Mouse (Mus musculus): Measurements from ENCODE around the gene Rrp9. TPM values are rescaled to one million over a fixed set of nuclear protein-coding genes. Genes with fewer than 3 reads are reported as not detected.

Gene Rrp9
- total and polyA plus RNA-seq, 2 experiments from 2014 or later, result 21.0 to 54.6 TPM

GRCm38 (mm10) chr9:106478101-106478500 lies 2.3 kb downstream of the Rrp9 start:
- Histone ChIP-seq H3K27ac (ENCODE audit: low read depth) (no peak overlapping the region), H3K9ac (replicated peaks; ENCODE audit: low read depth, low read length) (no peak overlapping the region), H3K27me3 (ENCODE audit: control insufficient read depth, insufficient read depth, low read length) (no peaks in the 10 kb centered on the region), H3K9me3 (replicated peaks; ENCODE audit: control insufficient read depth, low read length) (no peaks in the 10 kb centered on the region), H3K4me1 (ENCODE audit: control insufficient read depth, insufficient read depth) (peaks cover 32% of the 10 kb centered on the region), H3K4me3 (ENCODE audit: low read depth, low read length) (peak overlapping the region; percentile 53), H3K36me3 (replicated peaks; ENCODE audit: control insufficient read depth, insufficient read depth, low read length) (peaks cover 21% of the 10 kb centered on the region), H3K4me2 (ENCODE audit: low read depth, low read length) (peak overlapping the region; percentile 80)
- DNase-seq (ENCODE audit: low spot score) (no peak), ATAC-seq (ENCODE audit: insufficient read depth, low read depth) (no peak)
- TF ChIP-seq EP300 (IDR thresholded peaks at IDR 0.05; ENCODE audit: low read depth) (no peak), CTCF (IDR thresholded peaks at IDR 0.05; ENCODE audit: low read depth) (no peak)
- WGBS, result 74% methylated on average over 9 of the region's 9 CpGs

DNA sequence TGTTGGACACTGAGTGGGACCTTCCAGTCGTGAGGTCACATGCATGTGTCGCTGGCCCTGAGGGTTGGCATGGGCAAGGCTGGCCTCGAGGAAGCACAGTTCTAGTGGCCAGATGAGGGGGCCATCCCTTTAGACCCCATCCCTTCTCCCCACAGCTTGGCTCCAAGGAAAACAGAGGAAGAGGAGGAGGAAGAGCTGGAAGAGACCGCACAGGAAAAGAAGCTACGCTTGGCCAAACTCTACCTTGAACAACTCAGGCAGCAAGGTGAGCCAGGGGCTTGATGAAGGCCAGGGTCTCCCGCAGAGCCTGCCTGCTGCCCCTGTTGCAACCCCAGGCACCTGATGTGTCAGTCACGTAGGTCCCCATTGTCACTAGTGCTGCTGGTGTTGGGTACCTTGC lies 4.8 kb downstream of the Rrp9 start:
- ATAC-seq (ENCODE audit: insufficient read depth, low read depth) (no peak), DNase-seq (ENCODE audit: low spot score) (no peak)
- Histone ChIP-seq H3K27ac (ENCODE audit: low read depth) (no peak overlapping the region), H3K27me3 (ENCODE audit: control insufficient read depth, insufficient read depth, low read length) (no peaks in the 10 kb centered on the region), H3K4me3 (ENCODE audit: low read depth, low read length) (no peak overlapping the region), H3K4me2 (ENCODE audit: low read depth, low read length) (no peak overlapping the region), H3K36me3 (replicated peaks; ENCODE audit: control insufficient read depth, insufficient read depth, low read length) (peaks cover 43% of the 10 kb centered on the region), H3K9ac (replicated peaks; ENCODE audit: low read depth, low read length) (no peak overlapping the region), H3K9me3 (replicated peaks; ENCODE audit: control insufficient read depth, low read length) (no peaks in the 10 kb centered on the region), H3K4me1 (ENCODE audit: control insufficient read depth, insufficient read depth) (peaks cover 21% of the 10 kb centered on the region)
- 85% methylated on average over 7 of the region's 7 CpGs for WGBS
- TF ChIP-seq CTCF (IDR thresholded peaks at IDR 0.05; ENCODE audit: low read depth) (no peak), EP300 (IDR thresholded peaks at IDR 0.05; ENCODE audit: low read depth) (no peak)

DNA sequence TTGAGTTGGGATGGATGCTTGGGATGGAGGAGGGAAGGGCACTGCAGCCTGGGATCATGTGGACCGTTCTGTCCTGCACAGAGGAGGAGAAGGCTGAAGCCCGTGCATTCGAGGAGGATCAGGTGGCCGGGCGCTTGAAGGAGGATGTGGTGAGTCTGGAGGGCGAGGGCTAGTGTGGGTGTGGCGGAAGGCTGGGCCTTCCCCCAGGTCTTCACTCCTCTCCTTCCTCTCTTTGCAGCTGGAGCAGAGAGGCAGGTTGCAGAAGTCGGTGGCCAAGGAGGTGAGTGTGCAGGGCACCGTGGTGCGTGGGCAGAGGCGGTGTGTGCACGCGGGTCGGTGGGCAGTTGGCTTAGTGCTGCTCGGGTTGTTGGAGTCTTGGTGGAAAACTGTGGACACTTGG lies 5.3 kb downstream of the Rrp9 start:
- Histone ChIP-seq H3K36me3 (replicated peaks; ENCODE audit: control insufficient read depth, insufficient read depth, low read length) (peaks cover 49% of the 10 kb centered on the region), H3K9me3 (replicated peaks; ENCODE audit: control insufficient read depth, low read length) (no peaks in the 10 kb centered on the region), H3K9ac (replicated peaks; ENCODE audit: low read depth, low read length) (no peak overlapping the region), H3K27ac (ENCODE audit: low read depth) (no peak overlapping the region), H3K4me1 (ENCODE audit: control insufficient read depth, insufficient read depth) (peaks cover 17% of the 10 kb centered on the region), H3K4me2 (ENCODE audit: low read depth, low read length) (no peak overlapping the region), H3K27me3 (ENCODE audit: control insufficient read depth, insufficient read depth, low read length) (no peaks in the 10 kb centered on the region), H3K4me3 (ENCODE audit: low read depth, low read length) (no peak overlapping the region)
- TF ChIP-seq CTCF (IDR thresholded peaks at IDR 0.05; ENCODE audit: low read depth) (no peak), EP300 (IDR thresholded peaks at IDR 0.05; ENCODE audit: low read depth) (no peak)
- ATAC-seq (ENCODE audit: insufficient read depth, low read depth) (no peak), DNase-seq (ENCODE audit: low spot score) (no peak)
- 93% methylated on average over 15 of the region's 15 CpGs for WGBS

GRCm38 (mm10) chr9:106481676-106482075 lies 5.9 kb downstream of the Rrp9 start:
- TF ChIP-seq CTCF (IDR thresholded peaks at IDR 0.05; ENCODE audit: low read depth) (no peak), EP300 (IDR thresholded peaks at IDR 0.05; ENCODE audit: low read depth) (no peak)
- Histone ChIP-seq H3K36me3 (replicated peaks; ENCODE audit: control insufficient read depth, insufficient read depth, low read length) (peaks cover 49% of the 10 kb centered on the region), H3K27me3 (ENCODE audit: control insufficient read depth, insufficient read depth, low read length) (no peaks in the 10 kb centered on the region), H3K4me3 (ENCODE audit: low read depth, low read length) (no peak overlapping the region), H3K9me3 (replicated peaks; ENCODE audit: control insufficient read depth, low read length) (no peaks in the 10 kb centered on the region), H3K27ac (ENCODE audit: low read depth) (no peak overlapping the region), H3K4me1 (ENCODE audit: control insufficient read depth, insufficient read depth) (peaks cover 12% of the 10 kb centered on the region; the same call in 1 of the 2 replicates), H3K9ac (replicated peaks; ENCODE audit: low read depth, low read length) (no peak overlapping the region), H3K4me2 (ENCODE audit: low read depth, low read length) (no peak overlapping the region)
- WGBS, result 89% methylated on average over 13 of the region's 13 CpGs
- DNase-seq (ENCODE audit: low spot score), result no peak
- no peak for ATAC-seq (ENCODE audit: insufficient read depth, low read depth)

- Histone ChIP-seq H3K27me3 (ENCODE audit: control insufficient read depth, insufficient read depth, low read length) (no peaks in the 10 kb centered on the region), H3K4me2 (ENCODE audit: low read depth, low read length) (no peak overlapping the region), H3K36me3 (replicated peaks; ENCODE audit: control insufficient read depth, insufficient read depth, low read length) (peaks cover 49% of the 10 kb centered on the region), H3K9ac (replicated peaks; ENCODE audit: low read depth, low read length) (no peak overlapping the region), H3K9me3 (replicated peaks; ENCODE audit: control insufficient read depth, low read length) (no peaks in the 10 kb centered on the region), H3K27ac (ENCODE audit: low read depth) (no peak overlapping the region), H3K4me3 (ENCODE audit: low read depth, low read length) (no peak overlapping the region), H3K4me1 (ENCODE audit: control insufficient read depth, insufficient read depth) (peaks cover 7% of the 10 kb centered on the region; the same call in 1 of the 2 replicates)
- ATAC-seq (ENCODE audit: insufficient read depth, low read depth) (no peak), DNase-seq (ENCODE audit: low spot score) (no peak)
- WGBS, result 87% methylated on average over 17 of the region's 17 CpGs
- TF ChIP-seq CTCF (IDR thresholded peaks at IDR 0.05; ENCODE audit: low read depth) (no peak), EP300 (IDR thresholded peaks at IDR 0.05; ENCODE audit: low read depth) (no peak)
Observed at GRCm38 (mm10) chr9:106482578-106483115, 6.9 kb downstream of the Rrp9 start.

- 93% methylated on average over 10 of the region's 10 CpGs for WGBS
- DNase-seq (ENCODE audit: low spot score), result no peak
- Histone ChIP-seq H3K4me3 (ENCODE audit: low read depth, low read length) (no peak overlapping the region), H3K27ac (ENCODE audit: low read depth) (no peak overlapping the region), H3K4me2 (ENCODE audit: low read depth, low read length) (no peak overlapping the region), H3K36me3 (replicated peaks; ENCODE audit: control insufficient read depth, insufficient read depth, low read length) (peaks cover 49% of the 10 kb centered on the region), H3K4me1 (ENCODE audit: control insufficient read depth, insufficient read depth) (peaks cover 2% of the 10 kb centered on the region; the same call in 1 of the 2 replicates), H3K27me3 (ENCODE audit: control insufficient read depth, insufficient read depth, low read length) (no peaks in the 10 kb centered on the region), H3K9me3 (replicated peaks; ENCODE audit: control insufficient read depth, low read length) (no peaks in the 10 kb centered on the region), H3K9ac (replicated peaks; ENCODE audit: low read depth, low read length) (no peak overlapping the region)
- no peak for ATAC-seq (ENCODE audit: insufficient read depth, low read depth)
- no peak for TF ChIP-seq CTCF (IDR thresholded peaks at IDR 0.05; ENCODE audit: low read depth)
- no peak for TF ChIP-seq EP300 (IDR thresholded peaks at IDR 0.05; ENCODE audit: low read depth)
Observed at GRCm38 (mm10) chr9:106483136-106483535, 7.4 kb downstream of the Rrp9 start.

All from heart, postnatal 0 days (tissue).